Mouse (Mus musculus) cortical plate, adult 2 months (tissue): Measurements from ENCODE around the gene Atp6v1fnb. TPM values are rescaled to one million over a fixed set of nuclear protein-coding genes. Genes with fewer than 3 reads are reported as not detected.

Experiments
- H3K27ac ChIP-seq: fragments of 200-500 bp; 2 replicates; pipeline ENCODE4 v1.5.1; 2012; ENCODE audit warnings: low read length, control low read depth, inconsistent platforms; ENCODE audit not compliant: insufficient read depth
- H3K4me1 ChIP-seq: fragments of 200-500 bp; 2 replicates; pipeline ENCODE4 v1.6.1; 2011; ENCODE audit warnings: low read length; ENCODE audit not compliant: control insufficient read depth, insufficient read depth
- H3K4me3 ChIP-seq: fragments of 200-500 bp; 2 replicates; pipeline ENCODE4 v1.5.1; 2011; ENCODE audit warnings: mild to moderate bottlenecking, low read length, control low read depth; ENCODE audit not compliant: insufficient read depth
- CTCF ChIP-seq: fragments of 200-500 bp; IDR thresholded peaks from 2 replicates; pipeline ENCODE4 v1.5.1; 2011; ENCODE audit warnings: mild to moderate bottlenecking, control low read depth, low read length; ENCODE audit not compliant: insufficient read depth; ENCODE audit errors: extremely low read depth
- POLR2A ChIP-seq: fragments of 200-500 bp; IDR thresholded peaks from 2 replicates; pipeline ENCODE4 v1.6.1; 2011; ENCODE audit warnings: mild to moderate bottlenecking, low read length, control low read depth; ENCODE audit not compliant: insufficient read depth; ENCODE audit errors: extremely low read depth
- polyA plus RNA-seq: library from polyadenylated mRNA; depleted of rRNA; stranded (reverse); fragments of >200 nt; gene quantifications from 2 replicates; pipeline ENCODE4 v1.2.3, GENCODE M21; 2012

The Atp6v1fnb gene
- polyA plus RNA-seq, 1 experiment, result not detected

DNA sequence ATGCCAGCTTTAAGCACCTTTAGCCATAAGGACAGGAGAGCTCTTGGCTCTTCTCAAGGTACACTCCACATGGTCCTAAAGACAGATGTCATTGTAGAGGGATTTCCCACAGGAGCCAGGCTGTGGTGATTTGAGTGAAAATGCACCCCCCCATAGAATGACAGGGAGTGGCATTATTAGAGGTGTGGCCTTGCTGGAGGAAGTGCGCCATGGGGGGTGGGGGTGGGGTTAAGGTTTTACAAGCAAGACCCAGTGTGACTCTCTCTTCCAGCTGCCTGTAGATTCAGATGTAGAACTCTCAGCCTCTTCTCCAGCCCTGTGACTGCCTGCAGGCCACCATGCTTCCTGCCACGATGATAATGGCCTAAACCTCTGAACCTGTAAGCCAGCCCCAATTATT is 14.7 kb downstream of the Atp6v1fnb start:
- Histone ChIP-seq H3K4me3 (no peak overlapping the region), H3K27ac (no peak overlapping the region), H3K4me1 (no peaks in the 10 kb centered on the region)
- TF ChIP-seq CTCF (no peak), POLR2A (no peak)

DNA sequence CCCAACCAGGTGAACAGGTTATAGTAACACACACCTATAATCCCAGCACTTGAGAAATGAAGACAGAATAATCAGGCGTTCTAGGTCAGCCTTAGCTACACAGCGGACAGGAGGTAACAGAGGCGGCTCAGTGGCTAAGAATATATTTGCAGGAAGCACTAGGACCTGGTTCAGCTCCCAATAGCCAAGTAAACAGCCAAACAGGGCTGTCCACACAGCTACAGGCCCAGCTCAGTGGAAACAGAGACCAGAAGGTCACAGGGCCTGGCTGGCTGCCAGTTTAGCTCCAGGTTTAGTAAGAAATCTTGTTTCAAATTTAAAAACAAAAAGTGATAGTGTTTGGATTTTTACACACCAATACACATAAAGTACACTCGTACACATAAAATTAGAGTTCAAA is 22.9 kb downstream of the Atp6v1fnb start:
- Histone ChIP-seq H3K4me3 (no peak overlapping the region), H3K27ac (no peak overlapping the region), H3K4me1 (no peaks in the 10 kb centered on the region)
- TF ChIP-seq CTCF, result no peak
- TF ChIP-seq POLR2A, result no peak

DNA sequence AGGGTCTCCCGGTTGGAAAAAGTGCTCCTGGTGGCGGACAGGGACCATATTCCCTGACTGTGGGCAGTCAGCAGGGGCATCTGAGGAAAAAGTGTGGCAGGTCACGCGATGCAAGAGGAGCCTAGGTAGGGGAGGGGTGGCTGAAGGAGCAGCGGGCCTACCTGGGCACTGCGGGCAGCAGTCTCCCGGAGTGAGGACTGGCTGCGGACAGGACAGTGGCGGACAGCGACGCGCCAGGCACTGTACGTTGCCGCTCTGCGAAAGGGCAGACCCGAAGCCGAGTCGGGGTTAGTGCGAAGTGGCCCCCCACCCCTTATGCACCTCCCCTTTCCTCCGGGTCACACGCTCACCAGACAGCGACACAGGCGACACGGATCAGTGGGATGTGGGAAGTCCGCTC is 25.0 kb downstream of the Atp6v1fnb start:
- no peak overlapping the region for H3K4me3 ChIP-seq

DNA sequence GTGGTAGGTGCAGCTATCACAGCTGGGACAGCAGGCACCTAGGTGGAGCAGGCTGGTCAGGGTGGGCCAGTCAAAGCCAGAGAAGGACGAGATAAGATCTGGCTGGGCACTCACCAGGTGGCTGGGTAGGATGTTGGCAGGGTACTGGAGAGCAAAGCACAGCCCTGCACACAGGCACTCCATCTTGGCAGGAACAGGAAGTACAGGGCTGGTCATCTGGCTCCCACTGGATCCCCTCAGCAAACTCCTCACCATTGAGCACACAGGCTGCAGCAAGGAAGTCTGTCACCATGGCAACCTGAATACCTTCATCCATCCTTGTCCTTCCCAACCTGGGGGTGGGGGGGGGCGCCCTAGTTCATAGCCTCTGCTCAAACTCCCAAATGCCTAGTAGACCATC is 26.6 kb downstream of the Atp6v1fnb start:
- H3K4me1 ChIP-seq, result no peaks in the 10 kb centered on the region
- no peak overlapping the region for H3K4me3 ChIP-seq
- TF ChIP-seq CTCF (no peak), POLR2A (no peak)
- H3K27ac ChIP-seq, result no peak overlapping the region

More for the DNA sequence above, 25.0 kb downstream of the Atp6v1fnb start:
- Histone ChIP-seq H3K4me1 (no peaks in the 10 kb centered on the region), H3K27ac (no peak overlapping the region)
- TF ChIP-seq POLR2A (no peak), CTCF (no peak)

DNA sequence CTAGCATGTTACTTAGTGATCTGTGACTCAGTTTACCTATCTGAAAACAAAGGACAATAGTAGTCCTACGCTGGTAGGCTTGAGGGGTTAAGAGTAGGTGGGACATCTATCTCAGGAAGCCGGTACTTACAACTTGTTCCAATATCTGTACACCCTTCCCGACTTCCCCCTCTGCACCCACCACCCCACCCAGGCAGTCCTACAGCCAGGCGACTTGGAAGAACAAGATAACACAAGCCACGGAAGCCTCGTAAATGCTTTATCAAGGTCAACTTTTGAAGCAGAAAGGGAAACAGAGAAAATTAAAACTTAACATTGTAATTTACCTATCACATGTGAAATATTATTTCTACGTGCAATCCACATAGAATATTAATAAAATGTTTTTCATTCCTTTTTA is 28.9 kb downstream of the Atp6v1fnb start:
- H3K27ac ChIP-seq, result no peak overlapping the region
- H3K4me1 ChIP-seq, result no peaks in the 10 kb centered on the region
- no peak for TF ChIP-seq POLR2A
- TF ChIP-seq CTCF, result no peak
- H3K4me3 ChIP-seq, result no peak overlapping the region

DNA sequence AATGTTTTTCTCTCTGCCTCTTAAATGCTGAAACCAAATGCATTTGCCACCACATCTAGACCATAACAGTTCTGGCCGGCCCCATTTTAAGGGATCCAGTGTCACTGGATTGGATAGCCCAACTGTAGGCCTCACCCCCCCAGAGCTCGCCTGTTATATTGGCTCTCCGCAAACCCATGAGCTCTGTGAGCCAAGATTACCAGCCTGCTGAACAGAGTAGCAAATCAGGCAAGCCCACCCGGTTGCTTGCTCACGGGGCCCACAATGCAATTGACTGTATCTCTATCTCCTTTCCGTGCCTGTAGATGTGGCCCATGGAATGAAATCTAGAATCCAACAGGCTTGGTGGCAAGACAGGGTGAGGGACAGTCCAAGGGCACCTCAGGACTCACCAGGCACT is 29.6 kb downstream of the Atp6v1fnb start:
- TF ChIP-seq POLR2A, result no peak
- no peak for TF ChIP-seq CTCF
- no peak overlapping the region for H3K4me3 ChIP-seq
- no peaks in the 10 kb centered on the region for H3K4me1 ChIP-seq
- H3K27ac ChIP-seq, result no peak overlapping the region

DNA sequence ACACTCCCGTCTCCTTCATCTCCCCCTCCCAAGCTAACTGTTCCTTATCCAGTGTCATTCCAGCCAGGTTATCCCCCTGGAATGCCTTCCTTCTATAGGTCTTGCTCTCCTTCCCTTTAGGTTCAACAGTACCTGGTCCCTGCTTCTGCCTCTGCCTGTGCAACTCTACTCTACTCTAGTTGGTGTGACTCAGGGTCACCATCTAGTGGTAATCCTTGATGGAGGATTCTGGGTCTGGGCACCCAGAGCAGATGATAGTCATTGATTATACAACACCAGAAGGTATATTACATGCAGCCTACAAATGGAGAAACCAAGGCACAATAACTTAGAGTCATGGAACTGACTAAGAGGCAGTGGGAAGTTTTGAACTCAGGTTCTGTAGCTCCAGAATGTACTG is 30.4 kb downstream of the Atp6v1fnb start:
- TF ChIP-seq CTCF (peak; percentile 31; the same call in 1 of the 2 replicates), POLR2A (no peak)
- H3K27ac ChIP-seq, result no peak overlapping the region
- H3K4me1 ChIP-seq, result no peaks in the 10 kb centered on the region
- no peak overlapping the region for H3K4me3 ChIP-seq

DNA sequence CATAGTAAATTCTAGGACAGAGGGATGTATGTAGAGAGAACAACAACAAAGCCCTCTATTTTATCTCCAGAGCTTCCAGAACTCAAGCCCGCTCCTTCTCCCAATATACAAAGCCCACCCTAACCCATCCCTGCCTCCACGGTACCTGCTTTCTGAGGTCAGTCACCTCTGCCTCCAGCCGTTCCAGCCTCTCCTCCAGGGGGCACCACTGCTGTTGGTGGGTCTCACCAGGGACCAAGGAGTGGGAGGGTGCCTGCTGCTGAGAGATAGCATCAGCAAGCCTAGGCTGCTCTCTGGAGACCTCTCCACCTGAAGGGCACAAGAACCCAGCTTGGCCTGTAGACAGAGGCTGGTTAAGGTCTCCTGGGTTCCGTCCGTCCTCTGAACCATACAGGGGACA is 34.3 kb downstream of the Atp6v1fnb start:
- H3K27ac ChIP-seq, result no peak overlapping the region
- no peak overlapping the region for H3K4me3 ChIP-seq
- no peaks in the 10 kb centered on the region for H3K4me1 ChIP-seq
- TF ChIP-seq CTCF, result no peak
- TF ChIP-seq POLR2A, result no peak

DNA sequence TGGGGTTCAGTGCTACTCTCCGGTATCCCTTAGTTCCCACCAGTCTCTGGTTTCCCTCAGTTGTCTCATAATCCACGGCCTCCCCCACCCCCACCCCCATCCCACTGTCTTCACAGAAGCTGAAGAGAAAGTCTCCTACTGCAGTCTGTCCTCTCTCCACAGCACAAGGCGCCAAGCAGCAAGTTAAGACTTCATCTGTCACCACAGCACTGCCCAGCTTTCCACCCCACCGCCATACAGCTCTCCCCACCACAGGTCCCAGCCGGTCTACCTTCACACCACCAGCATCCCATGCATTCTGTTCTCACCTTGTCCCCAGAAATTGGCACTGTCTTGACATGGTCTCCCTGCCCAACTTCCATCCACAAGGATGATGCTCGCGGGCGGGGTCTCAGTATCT is 35.6 kb downstream of the Atp6v1fnb start:
- Histone ChIP-seq H3K4me1 (no peaks in the 10 kb centered on the region), H3K4me3 (peak overlapping the region; percentile 24; the same call in 1 of the 2 replicates), H3K27ac (no peak overlapping the region)
- TF ChIP-seq CTCF (no peak), POLR2A (no peak)

DNA sequence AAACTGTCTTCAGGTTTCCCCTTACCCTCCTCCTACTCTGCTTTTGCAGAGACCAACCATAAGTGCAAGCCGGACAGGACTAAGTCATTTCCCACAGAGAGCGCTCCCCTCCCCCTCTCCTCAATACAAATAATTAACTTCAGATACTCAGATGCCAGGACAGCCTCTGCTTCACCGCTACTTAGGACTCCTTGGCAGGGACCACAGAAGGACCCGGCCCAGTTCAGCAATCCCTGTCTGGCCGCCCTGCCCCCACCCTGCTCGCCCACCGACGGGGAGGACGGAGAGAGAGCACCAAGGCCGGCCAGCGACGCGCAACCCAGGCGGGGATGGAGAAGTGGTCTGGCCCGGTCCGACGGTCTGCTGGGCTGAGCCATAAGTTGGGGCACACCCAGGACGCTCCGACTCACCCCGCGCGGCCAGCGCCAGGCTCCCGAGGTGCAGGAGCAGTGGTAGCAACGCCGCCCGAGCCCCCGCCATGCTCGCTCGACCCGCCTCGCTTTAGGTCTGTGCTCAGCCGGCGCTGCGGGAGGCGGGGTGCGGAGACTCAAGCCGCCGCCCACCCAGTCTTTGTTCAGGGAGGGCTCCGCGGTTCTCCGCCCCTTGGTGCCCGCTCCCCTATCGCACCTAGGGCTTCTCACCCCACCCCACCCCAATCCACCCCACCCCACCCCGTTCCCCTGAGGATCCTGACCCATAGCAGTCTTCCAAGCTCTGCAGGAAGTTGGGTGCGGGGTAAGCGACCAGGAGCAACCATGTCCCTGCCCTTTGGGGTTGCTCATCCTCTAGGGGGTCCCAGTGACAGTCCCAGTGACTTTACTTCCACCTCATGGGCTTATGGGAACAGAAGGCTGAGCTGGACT is 36.4 kb downstream of the Atp6v1fnb start, which contains the start of gene Kcp:
Kcp (minus strand) TSS at position 506 of the 863 bp plus-strand sequence.
- H3K4me1 ChIP-seq, result no peaks in the 10 kb centered on the region
- H3K4me3 ChIP-seq, result peak within 1 kb of the TSS; percentile 24; the same call in 1 of the 2 replicates
- TF ChIP-seq POLR2A (no peak), CTCF (no peak)

More for the DNA sequence above, 36.4 kb downstream of the Atp6v1fnb start, which contains the start of gene Kcp:
- no peak within 1 kb of the TSS for H3K27ac ChIP-seq
